In the genomic region with DNA sequence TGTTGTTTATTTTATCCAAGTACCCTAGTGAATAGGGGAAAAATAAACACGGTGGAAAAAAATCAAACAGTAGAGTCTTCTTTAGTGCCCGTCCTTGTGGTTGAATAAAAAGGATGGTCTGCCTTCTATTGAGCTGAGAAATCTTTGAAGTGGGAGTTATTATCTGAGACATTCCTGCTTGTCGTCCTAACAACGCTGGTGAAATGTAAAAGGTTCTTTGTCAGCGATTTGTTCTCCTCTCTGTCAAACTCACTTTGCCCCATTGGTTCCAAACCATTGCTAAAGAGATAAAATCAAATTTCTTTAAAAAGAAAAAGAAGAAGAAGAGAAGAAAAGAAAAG, we compare ENCODE assay signal across 16 mouse cellular contexts. TPM values are rescaled to one million over a fixed set of nuclear protein-coding genes. Genes with fewer than 3 reads are reported as not detected.
DNase-seq lines count a peak whose midpoint lies in the region; ATAC-seq lines count a peak whose summit lies in the region.
"Had no signal": no experiment of that assay in that cellular context is flagged by ENCODE, and none has a peak within 500 bp of the region (broad histone marks: within the 10 kb centered on the region; RNA-seq: fewer than 3 reads in every experiment).

No protein-coding gene starts in this region.

- peak overlapping the region; percentile 94 for H3K27ac ChIP-seq in forebrain, embryonic 12.5 days
- peak overlapping the region; percentile 96 for H3K27ac ChIP-seq in hindbrain, embryonic 15.5 days (replicated peaks)
- 0 out of 2 replicates have a peak overlapping the region, but pooled peaks have one; percentile 69 for H3K27ac ChIP-seq in neural tube, embryonic 12.5 days
- H3K27ac ChIP-seq: heart, embryonic 13.5 days; limb, embryonic 10.5 days; liver, embryonic 12.5 days; lung, embryonic 15.5 days had no signal

- no peak overlapping the region for H3K9ac ChIP-seq in forebrain, embryonic 12.5 days
- H3K9ac ChIP-seq in hindbrain, embryonic 15.5 days = 0 out of 2 replicates have a peak overlapping the region, but pooled peaks have one; percentile 15
- no peak overlapping the region for H3K9ac ChIP-seq in neural tube, embryonic 12.5 days
- H3K9ac ChIP-seq: heart, embryonic 13.5 days; liver, embryonic 12.5 days; lung, embryonic 15.5 days had no signal

- under 1% methylated on average over 5 of the region's 5 CpGs for WGBS in forebrain, embryonic 12.5 days
- 8% methylated on average over 5 of the region's 5 CpGs for WGBS in hindbrain, embryonic 15.5 days
- WGBS in neural tube, embryonic 12.5 days = 2% methylated on average over 5 of the region's 5 CpGs

- no peak for ATAC-seq in forebrain, embryonic 12.5 days (ENCODE audit: low FRiP score)
- no peak for ATAC-seq in hindbrain, embryonic 15.5 days (ENCODE audit: low FRiP score, low read depth)
- ATAC-seq in neural tube, embryonic 12.5 days (ENCODE audit: low FRiP score, low read depth) = no peak
- ATAC-seq: CD4-positive, CD25-positive, alpha-beta regulatory T cell, adult 4 months; liver, embryonic 12.5 days had no signal

- H3K27me3 ChIP-seq in forebrain, embryonic 12.5 days = peaks cover 84% of the 10 kb centered on the region
- peaks cover 72% of the 10 kb centered on the region for H3K27me3 ChIP-seq in hindbrain, embryonic 15.5 days
- H3K27me3 ChIP-seq in neural tube, embryonic 12.5 days (replicated peaks) = peaks cover 74% of the 10 kb centered on the region

- H3K4me1 ChIP-seq in forebrain, embryonic 12.5 days = peaks cover 36% of the 10 kb centered on the region
- H3K4me1 ChIP-seq in hindbrain, embryonic 15.5 days (replicated peaks) = peaks cover 12% of the 10 kb centered on the region
- H3K4me1 ChIP-seq in neural tube, embryonic 12.5 days = peaks cover 23% of the 10 kb centered on the region
- H3K4me1 ChIP-seq: heart, embryonic 13.5 days; liver, embryonic 12.5 days; lung, embryonic 15.5 days had no signal

- H3K9me3 ChIP-seq in forebrain, embryonic 12.5 days = no peaks in the 10 kb centered on the region
- H3K9me3 ChIP-seq in hindbrain, embryonic 15.5 days = no peaks in the 10 kb centered on the region
- no peaks in the 10 kb centered on the region for H3K9me3 ChIP-seq in neural tube, embryonic 12.5 days
- H3K9me3 ChIP-seq: heart, embryonic 13.5 days; limb, embryonic 10.5 days; liver, embryonic 12.5 days; lung, embryonic 15.5 days had no signal

- peak; percentile 61 for DNase-seq in embryo, embryonic 11 days
- no peak for DNase-seq in lung, postnatal 14 days
- no peak for DNase-seq in kidney, adult 18-20 months
- no peak for DNase-seq in cerebellum, adult 11-12 months
- DNase-seq: adrenal gland, postnatal 10 days; kidney, adult 9 months had no signal

- H3K36me3 ChIP-seq in forebrain, embryonic 12.5 days (replicated peaks) = no peaks in the 10 kb centered on the region
- no peaks in the 10 kb centered on the region for H3K36me3 ChIP-seq in hindbrain, embryonic 15.5 days
- no peaks in the 10 kb centered on the region for H3K36me3 ChIP-seq in neural tube, embryonic 12.5 days
- H3K36me3 ChIP-seq: heart, embryonic 13.5 days; limb, embryonic 10.5 days; liver, embryonic 12.5 days; lung, embryonic 15.5 days had no signal

- H3K4me3 ChIP-seq in forebrain, embryonic 12.5 days (replicated peaks) = 0 out of 2 replicates have a peak overlapping the region, but pooled peaks have one; percentile 21
- H3K4me3 ChIP-seq in hindbrain, embryonic 15.5 days = no peak overlapping the region
- H3K4me3 ChIP-seq in neural tube, embryonic 12.5 days = peak overlapping the region; percentile 11; the same call in 1 of the 2 replicates
- H3K4me3 ChIP-seq: heart, embryonic 13.5 days; limb, embryonic 10.5 days; liver, embryonic 12.5 days; lung, embryonic 15.5 days had no signal

- H3K4me2 ChIP-seq in forebrain, embryonic 12.5 days = peak overlapping the region; percentile 46
- peak overlapping the region; percentile 44 for H3K4me2 ChIP-seq in hindbrain, embryonic 15.5 days
- H3K4me2 ChIP-seq in neural tube, embryonic 12.5 days (replicated peaks) = peak overlapping the region; percentile 81
- H3K4me2 ChIP-seq: heart, embryonic 13.5 days; liver, embryonic 12.5 days; lung, embryonic 15.5 days had no signal

RNA-seq across cellular contexts. Expression of a gene that starts 22.1 kb away (rescaled TPM):
- polyA plus RNA-seq in forebrain, embryonic 12.5 days (2016; fragmentation: Nextera tagmentation; extraction: Ambion mirVana) = 13.9 and 14.4 TPM in 2 replicates
- polyA plus RNA-seq in hindbrain, embryonic 15.5 days (2015; fragmentation: Nextera tagmentation; extraction: Ambion mirVana) = 13.5 and 14.8 TPM in 2 replicates
- polyA plus RNA-seq in neural tube, embryonic 12.5 days (2016; fragmentation: Nextera tagmentation; extraction: Ambion mirVana) = 19.0 and 19.9 TPM in 2 replicates
- polyA plus RNA-seq: CD4-positive, CD25-positive, alpha-beta regulatory T cell, adult 4 months; gonadal fat pad, adult 2 months; heart, embryonic 13.5 days; large intestine, adult 2 months; liver, embryonic 12.5 days had no signal

RNA-seq across cellular contexts. Expression of a gene that starts 25.5 kb away (rescaled TPM):
- 56.4 and 60.5 TPM in 2 replicates for polyA plus RNA-seq in forebrain, embryonic 12.5 days (2016; fragmentation: Nextera tagmentation; extraction: Ambion mirVana)
- polyA plus RNA-seq in hindbrain, embryonic 15.5 days (2015; fragmentation: Nextera tagmentation; extraction: Ambion mirVana) = 52.6 and 61.6 TPM in 2 replicates
- 62.8 and 66.6 TPM in 2 replicates for polyA plus RNA-seq in neural tube, embryonic 12.5 days (2016; fragmentation: Nextera tagmentation; extraction: Ambion mirVana)
- polyA plus RNA-seq: gonadal fat pad, adult 2 months; heart, embryonic 13.5 days; large intestine, adult 2 months; liver, embryonic 12.5 days; lung, embryonic 15.5 days had no signal
